In the genomic region with DNA sequence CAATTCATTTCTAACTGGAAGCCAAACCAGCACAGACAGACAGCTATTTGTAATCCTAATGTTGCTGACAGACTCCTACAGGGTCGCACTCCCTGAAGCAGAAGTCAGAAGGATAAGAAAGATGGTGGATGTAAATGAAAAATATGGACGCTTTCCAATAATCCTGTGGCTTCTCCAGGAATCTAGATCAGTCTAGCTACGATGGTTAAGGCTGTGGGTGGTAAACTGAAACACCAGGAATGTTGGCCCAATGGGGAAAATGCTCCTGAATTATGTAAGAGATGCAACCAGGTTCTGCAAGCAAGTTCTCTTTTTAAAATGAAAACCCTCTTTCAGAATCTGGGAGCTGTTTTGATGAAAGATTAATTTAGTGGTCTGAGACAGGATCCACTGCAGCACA, we compare ENCODE assay signal across 13 mouse cellular contexts. TPM values are rescaled to one million over a fixed set of nuclear protein-coding genes. Genes with fewer than 3 reads are reported as not detected.
DNase-seq lines count a peak whose midpoint lies in the region; ATAC-seq and TF ChIP-seq lines count a peak whose summit lies in the region.
"Had no signal": no experiment of that assay in that cellular context is flagged by ENCODE, and none has a peak within 500 bp of the region (broad histone marks: within the 10 kb centered on the region; RNA-seq: fewer than 3 reads in every experiment).

No protein-coding gene starts in this region.

- no peak overlapping the region for H3K4me2 ChIP-seq in intestine, embryonic 14.5 days (ENCODE audit: low read length)
- H3K4me2 ChIP-seq in intestine, postnatal 0 days (replicated peaks; ENCODE audit: low read depth), result no peak overlapping the region
- no peak overlapping the region for H3K4me2 ChIP-seq in neural tube, embryonic 14.5 days (ENCODE audit: low read depth, low read length)
- H3K4me2 ChIP-seq in neural tube, embryonic 15.5 days, result no peak overlapping the region
- H3K4me2 ChIP-seq in stomach, postnatal 0 days (replicated peaks; ENCODE audit: low read depth), result no peak overlapping the region

- 34% methylated on average over 3 of the region's 3 CpGs for WGBS in intestine, embryonic 14.5 days
- WGBS in intestine, postnatal 0 days, result 58% methylated on average over 3 of the region's 3 CpGs
- WGBS in neural tube, embryonic 14.5 days, result 75% methylated on average over 3 of the region's 3 CpGs
- WGBS in neural tube, embryonic 15.5 days, result 66% methylated on average over 3 of the region's 3 CpGs
- WGBS in stomach, postnatal 0 days, result 52% methylated on average over 3 of the region's 3 CpGs

- H3K4me1 ChIP-seq in intestine, embryonic 14.5 days (replicated peaks; ENCODE audit: control insufficient read depth, insufficient read depth, low read length), result peaks cover 30% of the 10 kb centered on the region; the same call in 1 of the 2 replicates
- no peaks in the 10 kb centered on the region for H3K4me1 ChIP-seq in intestine, postnatal 0 days (replicated peaks; ENCODE audit: control insufficient read depth, insufficient read depth, low read length)
- H3K4me1 ChIP-seq in neural tube, embryonic 14.5 days (ENCODE audit: control insufficient read depth, insufficient read depth, low read length), result 0 out of 2 replicates have a peak, but pooled peaks cover 2% of the 10 kb centered on the region
- peaks cover 9% of the 10 kb centered on the region; the same call in 1 of the 2 replicates for H3K4me1 ChIP-seq in neural tube, embryonic 15.5 days
- H3K4me1 ChIP-seq in stomach, postnatal 0 days (replicated peaks; ENCODE audit: control insufficient read depth, insufficient read depth), result 0 out of 2 replicates have a peak, but pooled peaks cover 3% of the 10 kb centered on the region

- ATAC-seq in frontal cortex, adult (ENCODE audit: low TSS enrichment), result peak; percentile 86
- ATAC-seq in intestine, embryonic 14.5 days (replicated peaks; ENCODE audit: low FRiP score, low TSS enrichment, low read depth), result no peak
- ATAC-seq in intestine, postnatal 0 days, result no peak
- ATAC-seq in neural tube, embryonic 14.5 days (ENCODE audit: low read depth), result no peak
- no peak for ATAC-seq in neural tube, embryonic 15.5 days (ENCODE audit: low FRiP score)
- no peak for ATAC-seq in stomach, postnatal 0 days (ENCODE audit: low FRiP score, low TSS enrichment)
- no peak for ATAC-seq in megakaryocyte-erythroid progenitor cell, adult 5-6 weeks (replicated peaks; ENCODE audit: low FRiP score, low TSS enrichment, poor library complexity, severe bottlenecking)
- ATAC-seq: hindbrain, embryonic 16.5 days had no signal

- TF ChIP-seq CTCF in intestine, postnatal 0 days (IDR thresholded peaks at IDR 0.05; ENCODE audit: low read depth), result no peak
- TF ChIP-seq CTCF in stomach, postnatal 0 days (IDR thresholded peaks at IDR 0.05; ENCODE audit: low read depth), result no peak

- no peaks in the 10 kb centered on the region for H3K36me3 ChIP-seq in intestine, embryonic 14.5 days (ENCODE audit: control insufficient read depth, insufficient read depth, low read length)
- H3K36me3 ChIP-seq in intestine, postnatal 0 days (ENCODE audit: control insufficient read depth, insufficient read depth), result no peaks in the 10 kb centered on the region
- H3K36me3 ChIP-seq in neural tube, embryonic 14.5 days (ENCODE audit: control insufficient read depth, insufficient read depth, low read length), result no peaks in the 10 kb centered on the region
- H3K36me3 ChIP-seq in neural tube, embryonic 15.5 days, result no peaks in the 10 kb centered on the region
- H3K36me3 ChIP-seq in stomach, postnatal 0 days (ENCODE audit: control insufficient read depth, insufficient read depth, low read length), result no peaks in the 10 kb centered on the region

- no peaks in the 10 kb centered on the region for H3K27me3 ChIP-seq in intestine, embryonic 14.5 days (replicated peaks; ENCODE audit: control insufficient read depth, insufficient read depth, low read length)
- H3K27me3 ChIP-seq in intestine, postnatal 0 days (replicated peaks; ENCODE audit: control insufficient read depth, insufficient read depth, low read length), result no peaks in the 10 kb centered on the region
- no peaks in the 10 kb centered on the region for H3K27me3 ChIP-seq in neural tube, embryonic 14.5 days (ENCODE audit: control insufficient read depth, insufficient read depth, low read length)
- no peaks in the 10 kb centered on the region for H3K27me3 ChIP-seq in neural tube, embryonic 15.5 days (replicated peaks)
- H3K27me3 ChIP-seq in stomach, postnatal 0 days (ENCODE audit: control insufficient read depth, insufficient read depth, low read length), result no peaks in the 10 kb centered on the region

- peak overlapping the region; percentile 54 for H3K27ac ChIP-seq in intestine, embryonic 14.5 days (ENCODE audit: low read depth)
- H3K27ac ChIP-seq in intestine, postnatal 0 days (ENCODE audit: low read depth, low read length), result no peak overlapping the region
- H3K27ac ChIP-seq in neural tube, embryonic 14.5 days (ENCODE audit: low read depth, low read length), result peak overlapping the region; percentile 5; the same call in 1 of the 2 replicates
- no peak overlapping the region for H3K27ac ChIP-seq in neural tube, embryonic 15.5 days (replicated peaks)
- peak overlapping the region; percentile 24; the same call in 1 of the 2 replicates for H3K27ac ChIP-seq in stomach, postnatal 0 days (replicated peaks)
- H3K27ac ChIP-seq: liver, embryonic 14.5 days had no signal

- H3K4me3 ChIP-seq in intestine, embryonic 14.5 days (ENCODE audit: low read depth, low read length), result no peak overlapping the region
- H3K4me3 ChIP-seq in intestine, postnatal 0 days (ENCODE audit: low read depth, low read length), result no peak overlapping the region
- H3K4me3 ChIP-seq in neural tube, embryonic 14.5 days (ENCODE audit: low read depth, low read length), result no peak overlapping the region
- no peak overlapping the region for H3K4me3 ChIP-seq in neural tube, embryonic 15.5 days (replicated peaks)
- H3K4me3 ChIP-seq in stomach, postnatal 0 days (ENCODE audit: low read depth, low read length), result no peak overlapping the region

- no peak for TF ChIP-seq EP300 in stomach, postnatal 0 days (optimal IDR thresholded peaks at IDR 0.05)

- H3K9me3 ChIP-seq in intestine, embryonic 14.5 days (ENCODE audit: control insufficient read depth, low read length), result no peaks in the 10 kb centered on the region
- no peaks in the 10 kb centered on the region for H3K9me3 ChIP-seq in intestine, postnatal 0 days (ENCODE audit: control insufficient read depth)
- no peaks in the 10 kb centered on the region for H3K9me3 ChIP-seq in neural tube, embryonic 14.5 days (ENCODE audit: control insufficient read depth, low read length)
- H3K9me3 ChIP-seq in neural tube, embryonic 15.5 days (replicated peaks), result no peaks in the 10 kb centered on the region
- H3K9me3 ChIP-seq in stomach, postnatal 0 days (ENCODE audit: control insufficient read depth, low read length), result no peaks in the 10 kb centered on the region

- DNase-seq in frontal cortex, postnatal 14 days (ENCODE audit: low spot score in 2 of 2), result no peak
- DNase-seq in intestine, embryonic 14.5 days (ENCODE audit: low spot score), result no peak
- DNase-seq in stomach, postnatal 0 days (ENCODE audit: low spot score), result no peak
- DNase-seq: kidney, postnatal 36 days; thymus, postnatal 36 days had no signal

- no peak overlapping the region for H3K9ac ChIP-seq in intestine, embryonic 14.5 days (ENCODE audit: low read length)
- H3K9ac ChIP-seq in intestine, postnatal 0 days (ENCODE audit: low read depth, low read length), result no peak overlapping the region
- no peak overlapping the region for H3K9ac ChIP-seq in neural tube, embryonic 14.5 days (replicated peaks; ENCODE audit: low read depth, low read length)
- H3K9ac ChIP-seq in neural tube, embryonic 15.5 days (replicated peaks), result no peak overlapping the region
- H3K9ac ChIP-seq in stomach, postnatal 0 days (ENCODE audit: low read length), result no peak overlapping the region
- H3K9ac ChIP-seq: liver, embryonic 14.5 days had no signal

RNA-seq across cellular contexts. Expression of a gene that starts 35.1 kb away (rescaled TPM):
- 10.0 and 11.7 TPM in 2 replicates for polyA plus RNA-seq in intestine, embryonic 14.5 days (2014; fragmentation: Nextera tagmentation; extraction: Ambion mirVana)
- polyA plus RNA-seq in intestine, postnatal 0 days (2015; fragmentation: Nextera tagmentation; extraction: Ambion mirVana), result 3.6 and 4.0 TPM in 2 replicates
- 20.3 and 21.9 TPM in 2 replicates for polyA plus RNA-seq in neural tube, embryonic 14.5 days (2014; fragmentation: Nextera tagmentation; extraction: Ambion mirVana)
- 21.9 and 24.6 TPM in 2 replicates for polyA plus RNA-seq in neural tube, embryonic 15.5 days (2015; fragmentation: Nextera tagmentation; extraction: Ambion mirVana)
- polyA plus RNA-seq in stomach, postnatal 0 days (2015; fragmentation: Nextera tagmentation; extraction: Ambion mirVana), result 7.0 and 7.1 TPM in 2 replicates
- total RNA-seq in megakaryocyte-erythroid progenitor cell, adult 5-6 weeks (2014; fragmentation: Nextera tagmentation), result not detected in 2 replicates
- not detected in 2 replicates for total RNA-seq in megakaryocyte-erythroid progenitor cell, adult 5-6 weeks (2017)
- total RNA-seq: common myeloid progenitor, adult 5-6 weeks had no signal

Comparison
In these comparisons a context has a peak if more than half of its experiments do, and no peak if none do; other contexts are left out.
1. H3K27ac ChIP-seq: peak in intestine, embryonic 14.5 days (single experiment), neural tube, embryonic 14.5 days (single experiment) and stomach, postnatal 0 days (single experiment); none in intestine, postnatal 0 days (single experiment) and neural tube, embryonic 15.5 days (single experiment).